Mouse (Mus musculus) lung, postnatal 0 days (tissue): Measurements from ENCODE around the gene Lrmda.

ENCODE experiments used
- CTCF ChIP-seq: IDR thresholded peaks from 2 replicates; pipeline ENCODE4 v1.5.1; 2016; ENCODE audit warnings: antibody characterized with exemption, mild to moderate bottlenecking
- EP300 ChIP-seq: IDR thresholded peaks from 2 replicates; pipeline ENCODE4 v1.6.1; 2016; ENCODE audit warnings: antibody characterized with exemption, mild to moderate bottlenecking, control low read depth

DNA sequence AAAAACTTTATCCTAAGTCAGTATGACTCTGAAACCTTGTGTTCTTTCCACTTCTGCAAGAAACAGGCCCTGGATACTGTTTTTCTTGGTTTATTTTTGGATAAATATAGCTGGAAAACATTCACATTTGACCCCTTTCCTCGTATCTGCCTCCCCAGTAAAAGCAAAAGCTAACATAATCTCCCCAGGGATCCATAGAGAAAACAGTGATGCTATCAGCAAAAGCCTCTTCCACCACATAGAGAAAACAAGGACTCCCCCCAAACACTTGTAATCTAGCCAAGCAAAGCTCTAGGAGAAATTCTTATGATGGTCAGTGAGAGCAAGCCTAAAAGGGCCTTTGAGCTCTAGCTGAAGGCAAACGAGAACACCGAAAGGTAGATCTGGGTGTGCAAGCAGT is 309.7 kb downstream of the Lrmda start:
- TF ChIP-seq CTCF = no peak
- no peak for TF ChIP-seq EP300
